Mouse (Mus musculus): ENCODE measurements at regions not wholly inside any gene's neighbourhood (a gene's known extent, or its start where the extent isn't known, plus 50 kb on each side); places are given as distances from the start of the nearest gene placed in this dataset.
A peak's percentile ranks its signal among the peaks of the same experiment; 100 is the strongest.

DNA sequence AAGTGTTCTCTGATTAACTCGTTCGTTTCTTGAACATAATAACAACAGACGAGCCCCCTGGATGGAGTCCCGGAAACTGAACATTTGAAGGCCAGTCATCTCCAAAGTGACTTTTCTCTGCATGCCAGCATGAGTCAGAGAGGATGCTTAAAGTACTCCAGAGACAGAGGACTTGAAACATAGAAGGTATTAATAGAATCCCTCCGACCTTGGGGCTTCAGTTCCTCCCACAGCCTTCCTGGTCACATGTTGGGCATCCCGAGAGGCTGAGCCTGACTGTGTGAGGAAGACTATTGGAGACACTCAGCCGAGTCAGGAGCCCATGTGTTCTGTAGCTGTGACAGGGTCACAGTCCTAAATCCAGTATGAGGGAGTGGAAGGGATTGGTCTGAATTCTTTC is 232.7 kb upstream of the Serp2 start:
- H3K4me2 ChIP-seq (ENCODE audit: low read length), result no peak overlapping the region
- no peak for ATAC-seq (ENCODE audit: insufficient number of reproducible peaks, insufficient read depth, low FRiP score, low read depth)
- no peak overlapping the region for H3K9ac ChIP-seq (ENCODE audit: low read length)
- peak overlapping the region; percentile 52 to 56; a peak in 3 of 4 replicates for H3K27ac ChIP-seq (replicated peaks in 1 of 2; ENCODE audit: control insufficient read depth in 1 of 2, insufficient read depth in 1 of 2, low read depth in 2 of 2, low read length in 2 of 2)
- H3K4me1 ChIP-seq (ENCODE audit: control insufficient read depth in 2 of 2, insufficient read depth in 2 of 2, low read length in 2 of 2), result peaks cover 12 to 26% of the 10 kb centered on the region in 2 experiments
- H3K9me3 ChIP-seq (ENCODE audit: control insufficient read depth, low read length), result no peaks in the 10 kb centered on the region
- H3K4me3 ChIP-seq (ENCODE audit: control insufficient read depth in 1 of 2, insufficient read depth in 1 of 2, low read depth in 1 of 2, low read length in 2 of 2), result no peak overlapping the region
- H3K27me3 ChIP-seq (ENCODE audit: control insufficient read depth, insufficient read depth, low read length), result no peaks in the 10 kb centered on the region; the same call in 1 of the 2 replicates
- 14% methylated on average over 7 of the region's 7 CpGs for WGBS
- no peaks in the 10 kb centered on the region for H3K36me3 ChIP-seq (ENCODE audit: control insufficient read depth, insufficient read depth, low read length)

DNA sequence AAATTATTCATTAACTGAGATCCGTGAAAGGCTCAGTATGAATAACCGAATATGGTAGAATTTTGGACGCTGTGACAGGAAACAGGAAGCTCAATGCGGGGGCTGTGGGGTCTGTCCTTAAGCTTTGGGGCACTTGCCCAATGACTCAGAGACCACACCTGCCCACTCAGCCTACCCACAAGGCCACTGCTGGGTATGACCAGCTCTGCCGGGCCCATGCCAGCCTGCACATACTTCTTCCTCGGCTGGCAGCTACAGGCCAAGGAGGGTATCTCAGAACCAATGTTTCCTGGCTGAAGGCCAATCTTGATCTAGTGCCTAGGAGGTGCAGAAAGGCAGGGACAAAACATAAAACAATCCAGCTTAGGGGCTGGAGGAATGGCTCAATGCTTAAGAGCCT is 230.9 kb upstream of the Serp2 start:
- ATAC-seq (ENCODE audit: insufficient number of reproducible peaks, insufficient read depth, low FRiP score, low read depth), result no peak
- Histone ChIP-seq H3K36me3 (ENCODE audit: control insufficient read depth, insufficient read depth, low read length) (no peaks in the 10 kb centered on the region), H3K4me1 (ENCODE audit: control insufficient read depth in 2 of 2, insufficient read depth in 2 of 2, low read length in 2 of 2) (peaks cover 12 to 26% of the 10 kb centered on the region in 2 experiments), H3K9ac (ENCODE audit: low read length) (no peak overlapping the region), H3K4me3 (ENCODE audit: control insufficient read depth in 1 of 2, insufficient read depth in 1 of 2, low read depth in 1 of 2, low read length in 2 of 2) (no peak overlapping the region), H3K9me3 (ENCODE audit: control insufficient read depth, low read length) (no peaks in the 10 kb centered on the region), H3K27ac (replicated peaks in 1 of 2; ENCODE audit: control insufficient read depth in 1 of 2, insufficient read depth in 1 of 2, low read depth in 2 of 2, low read length in 2 of 2) (peak overlapping the region in 1 of 2 experiments; percentile 28; a peak in 1 of 4 replicates), H3K4me2 (ENCODE audit: low read length) (no peak overlapping the region), H3K27me3 (ENCODE audit: control insufficient read depth, insufficient read depth, low read length) (no peaks in the 10 kb centered on the region)
- WGBS, result 54% methylated on average over 6 of the region's 6 CpGs

GRCm38 (mm10) chr14:76786214-76786613 is 229.5 kb upstream of the Serp2 start:
- Histone ChIP-seq H3K27ac (replicated peaks in 1 of 2; ENCODE audit: control insufficient read depth in 1 of 2, insufficient read depth in 1 of 2, low read depth in 2 of 2, low read length in 2 of 2) (no peak overlapping the region), H3K9me3 (ENCODE audit: control insufficient read depth, low read length) (no peaks in the 10 kb centered on the region), H3K9ac (ENCODE audit: low read length) (no peak overlapping the region), H3K36me3 (ENCODE audit: control insufficient read depth, insufficient read depth, low read length) (no peaks in the 10 kb centered on the region), H3K4me1 (ENCODE audit: control insufficient read depth in 2 of 2, insufficient read depth in 2 of 2, low read length in 2 of 2) (peaks cover 8 to 25% of the 10 kb centered on the region in 2 experiments), H3K4me3 (ENCODE audit: control insufficient read depth in 1 of 2, insufficient read depth in 1 of 2, low read depth in 1 of 2, low read length in 2 of 2) (no peak overlapping the region), H3K27me3 (ENCODE audit: control insufficient read depth, insufficient read depth, low read length) (no peaks in the 10 kb centered on the region), H3K4me2 (ENCODE audit: low read length) (no peak overlapping the region)
- WGBS, result 66% methylated on average over 4 of the region's 4 CpGs
- no peak for ATAC-seq (ENCODE audit: insufficient number of reproducible peaks, insufficient read depth, low FRiP score, low read depth)

DNA sequence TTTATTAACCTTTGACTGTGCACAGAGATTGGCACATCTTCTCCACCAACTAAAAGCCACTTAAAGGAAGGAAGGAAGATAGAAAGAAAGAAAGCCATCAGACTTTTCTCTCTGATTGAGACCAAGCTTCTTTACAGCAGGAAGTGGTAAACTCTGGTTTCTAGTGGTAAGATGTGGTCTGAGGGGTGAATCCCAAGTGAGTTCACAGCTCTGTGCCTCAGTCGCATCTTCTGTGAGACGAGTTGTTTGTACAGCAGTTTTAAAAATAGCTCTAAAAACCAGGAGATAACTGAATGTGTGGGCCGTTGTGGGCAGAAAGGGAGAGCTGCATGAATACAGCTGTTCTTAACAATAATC is 224.8 kb upstream of the Serp2 start:
- 10% methylated on average over 3 of the region's 3 CpGs for WGBS
- Histone ChIP-seq H3K9ac (ENCODE audit: low read length) (no peak overlapping the region), H3K4me2 (ENCODE audit: low read length) (no peak overlapping the region), H3K4me1 (ENCODE audit: control insufficient read depth in 2 of 2, insufficient read depth in 2 of 2, low read length in 2 of 2) (peaks cover 8 to 19% of the 10 kb centered on the region in 2 experiments), H3K9me3 (ENCODE audit: control insufficient read depth, low read length) (no peaks in the 10 kb centered on the region), H3K36me3 (ENCODE audit: control insufficient read depth, insufficient read depth, low read length) (no peaks in the 10 kb centered on the region), H3K27ac (replicated peaks in 1 of 2; ENCODE audit: control insufficient read depth in 1 of 2, insufficient read depth in 1 of 2, low read depth in 2 of 2, low read length in 2 of 2) (peak overlapping the region in 1 of 2 experiments; percentile 12; a peak in 1 of 4 replicates), H3K4me3 (ENCODE audit: control insufficient read depth in 1 of 2, insufficient read depth in 1 of 2, low read depth in 1 of 2, low read length in 2 of 2) (no peak overlapping the region), H3K27me3 (ENCODE audit: control insufficient read depth, insufficient read depth, low read length) (no peaks in the 10 kb centered on the region)
- no peak for ATAC-seq (ENCODE audit: insufficient number of reproducible peaks, insufficient read depth, low FRiP score, low read depth)

- Histone ChIP-seq H3K27me3 (ENCODE audit: control insufficient read depth, insufficient read depth, low read length) (no peaks in the 10 kb centered on the region), H3K4me3 (ENCODE audit: control insufficient read depth in 1 of 2, insufficient read depth in 1 of 2, low read depth in 1 of 2, low read length in 2 of 2) (no peak overlapping the region), H3K4me2 (ENCODE audit: low read length) (no peak overlapping the region), H3K27ac (replicated peaks in 1 of 2; ENCODE audit: control insufficient read depth in 1 of 2, insufficient read depth in 1 of 2, low read depth in 2 of 2, low read length in 2 of 2) (0 out of 4 replicates have a peak overlapping the region, but pooled peaks of 1 of the 2 experiments have one; percentile 12), H3K4me1 (ENCODE audit: control insufficient read depth in 2 of 2, insufficient read depth in 2 of 2, low read length in 2 of 2) (peaks cover 10 to 19% of the 10 kb centered on the region in 2 experiments), H3K9me3 (ENCODE audit: control insufficient read depth, low read length) (no peaks in the 10 kb centered on the region), H3K9ac (ENCODE audit: low read length) (no peak overlapping the region), H3K36me3 (ENCODE audit: control insufficient read depth, insufficient read depth, low read length) (no peaks in the 10 kb centered on the region)
- WGBS, result 64% methylated on average over 14 of the region's 14 CpGs
- no peak for ATAC-seq (ENCODE audit: insufficient number of reproducible peaks, insufficient read depth, low FRiP score, low read depth)
Observed at GRCm38 (mm10) chr14:76780572-76781523, 224.2 kb upstream of the Serp2 start.

DNA sequence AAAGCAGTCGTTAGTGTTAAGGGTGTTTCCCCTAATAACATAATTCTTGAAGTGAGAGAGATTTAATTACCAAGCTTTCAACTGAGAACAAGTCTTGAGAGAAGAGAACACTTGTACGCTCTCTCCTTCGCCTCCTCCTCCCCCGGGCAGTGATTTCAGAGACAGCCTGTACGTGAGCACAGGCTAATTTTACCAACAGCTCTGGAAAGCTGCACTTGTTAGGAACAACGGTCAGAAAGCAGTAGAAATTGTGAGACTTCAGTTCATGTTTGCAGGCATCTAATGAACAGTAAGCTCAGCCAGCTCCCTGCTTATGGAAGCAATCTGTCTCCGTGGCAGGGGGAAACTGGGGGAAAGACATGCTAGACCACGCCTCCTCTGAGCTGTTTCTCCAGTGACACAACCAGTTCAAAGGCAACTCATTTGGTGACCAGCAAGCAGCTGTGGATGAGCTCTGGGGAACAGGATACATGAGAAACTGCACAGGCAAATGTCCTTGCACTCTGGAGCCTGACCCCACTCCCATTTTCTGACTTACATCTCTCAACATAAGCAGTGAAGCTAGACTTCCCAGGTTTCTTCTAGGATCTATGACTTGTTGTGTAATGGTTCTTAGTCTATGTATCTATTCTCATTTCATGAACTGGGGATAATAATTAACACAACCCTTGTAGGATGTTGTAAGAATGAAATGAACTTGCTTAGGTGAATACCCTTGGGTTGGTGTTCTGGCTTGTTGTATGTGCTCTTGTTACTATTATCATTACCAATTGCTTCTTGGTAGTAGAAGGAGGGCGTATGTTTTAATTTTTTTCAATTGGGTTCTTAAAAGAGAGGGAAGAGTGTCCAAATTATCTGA is 222.1 kb upstream of the Serp2 start:
- ATAC-seq (ENCODE audit: insufficient number of reproducible peaks, insufficient read depth, low FRiP score, low read depth), result no peak
- peak overlapping the region; percentile 44 to 65 for H3K27ac ChIP-seq (replicated peaks in 1 of 2; ENCODE audit: control insufficient read depth in 1 of 2, insufficient read depth in 1 of 2, low read depth in 2 of 2, low read length in 2 of 2)
- H3K9ac ChIP-seq (ENCODE audit: low read length), result peak overlapping the region; percentile 44
- peaks cover 18 to 33% of the 10 kb centered on the region in 2 experiments for H3K4me1 ChIP-seq (ENCODE audit: control insufficient read depth in 2 of 2, insufficient read depth in 2 of 2, low read length in 2 of 2)
- no peaks in the 10 kb centered on the region for H3K27me3 ChIP-seq (ENCODE audit: control insufficient read depth, insufficient read depth, low read length)
- H3K4me3 ChIP-seq (ENCODE audit: control insufficient read depth in 1 of 2, insufficient read depth in 1 of 2, low read depth in 1 of 2, low read length in 2 of 2), result no peak overlapping the region
- H3K36me3 ChIP-seq (ENCODE audit: control insufficient read depth, insufficient read depth, low read length), result no peaks in the 10 kb centered on the region
- H3K9me3 ChIP-seq (ENCODE audit: control insufficient read depth, low read length), result no peaks in the 10 kb centered on the region
- WGBS, result 35% methylated on average over 9 of the region's 9 CpGs
- H3K4me2 ChIP-seq (ENCODE audit: low read length), result 0 out of 2 replicates have a peak overlapping the region, but pooled peaks have one; percentile 12

DNA sequence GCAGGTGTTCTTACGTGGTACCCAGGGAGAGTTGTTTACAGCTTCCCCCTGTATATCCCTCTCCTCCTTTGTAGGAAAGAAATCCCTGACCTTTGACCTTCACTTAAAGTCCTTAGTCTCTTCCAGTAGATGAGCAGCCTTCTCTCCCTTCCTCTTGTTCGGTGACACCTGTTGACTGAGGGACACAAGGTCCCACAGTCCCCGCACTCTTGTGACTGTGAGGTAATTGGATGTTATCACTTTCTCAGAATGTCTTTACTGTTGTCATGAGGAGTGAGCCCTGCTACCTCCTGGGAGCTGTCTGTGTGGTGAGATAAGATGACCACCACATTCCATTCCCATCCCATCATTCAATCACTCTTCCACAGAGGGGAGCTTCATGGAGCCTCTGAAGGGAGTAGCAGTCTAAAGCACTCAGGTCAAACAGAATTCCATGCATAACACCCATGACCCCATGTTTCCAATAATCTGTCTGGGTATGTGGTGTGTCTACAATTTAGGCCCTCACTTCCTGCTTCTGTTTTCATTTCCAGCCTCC is 218.8 kb upstream of the Serp2 start:
- Histone ChIP-seq H3K36me3 (ENCODE audit: control insufficient read depth, insufficient read depth, low read length) (no peaks in the 10 kb centered on the region), H3K4me1 (ENCODE audit: control insufficient read depth in 2 of 2, insufficient read depth in 2 of 2, low read length in 2 of 2) (peaks cover 14 to 29% of the 10 kb centered on the region in 2 experiments), H3K4me2 (ENCODE audit: low read length) (no peak overlapping the region), H3K9ac (ENCODE audit: low read length) (no peak overlapping the region), H3K4me3 (ENCODE audit: control insufficient read depth in 1 of 2, insufficient read depth in 1 of 2, low read depth in 1 of 2, low read length in 2 of 2) (no peak overlapping the region), H3K27me3 (ENCODE audit: control insufficient read depth, insufficient read depth, low read length) (no peaks in the 10 kb centered on the region), H3K9me3 (ENCODE audit: control insufficient read depth, low read length) (no peaks in the 10 kb centered on the region), H3K27ac (replicated peaks in 1 of 2; ENCODE audit: control insufficient read depth in 1 of 2, insufficient read depth in 1 of 2, low read depth in 2 of 2, low read length in 2 of 2) (peak overlapping the region; percentile 2 to 15; a peak in 2 of 4 replicates)
- ATAC-seq (ENCODE audit: insufficient number of reproducible peaks, insufficient read depth, low FRiP score, low read depth), result no peak
- 7% methylated on average over 3 of the region's 3 CpGs for WGBS
